Mouse (Mus musculus) MEL (cell line): Measurements from ENCODE around the gene Slitrk6. TPM values are rescaled to one million over a fixed set of nuclear protein-coding genes. Genes with fewer than 3 reads are reported as not detected.

Experiments
- DNase-seq: peaks from one replicate; pipeline ENCODE4 v3.0.0; 2011; ENCODE audit warnings: low read depth, low spot score
- H3K27ac ChIP-seq: 2 replicates; pipeline ENCODE4 v1.5.1; 2012; ENCODE audit warnings: low read depth, mild to moderate bottlenecking, control low read depth, low read length, moderate library complexity; ENCODE audit not compliant: control insufficient read depth
- H3K27me3 ChIP-seq, 2 experiments: fragments of 150-350 bp in 1 of 2; sonication (generic) in 1 of 2; 2 replicates each; pipeline ENCODE4 v1.6.1; 2012; ENCODE audit warnings: low read length in 2 of 2, mild to moderate bottlenecking in 2 of 2, improper control_type of control experiment in 1 of 2, moderate library complexity in 1 of 2; ENCODE audit not compliant: insufficient read depth in 2 of 2, control insufficient read depth in 1 of 2
- H3K36me3 ChIP-seq, 2 experiments: 2 replicates each; pipeline ENCODE4 v1.6.1; 2012 to 2014; ENCODE audit warnings: low read length in 2 of 2, improper control_type of control experiment in 1 of 2, inconsistent platforms in 1 of 2, mild to moderate bottlenecking in 1 of 2; ENCODE audit not compliant: insufficient read depth in 2 of 2, control insufficient read depth in 1 of 2
- H3K4me1 ChIP-seq, 2 experiments: fragments of 150-350 bp in 1 of 2; sonication (generic) in 1 of 2; 2 replicates each; pipeline ENCODE4 v1.6.1; 2012; ENCODE audit warnings: low read length in 2 of 2, improper control_type of control experiment in 1 of 2, mild to moderate bottlenecking in 1 of 2; ENCODE audit not compliant: insufficient read depth in 2 of 2, control insufficient read depth in 1 of 2
- H3K4me3 ChIP-seq, 2 experiments: fragments of 150-350 bp in 1 of 2; sonication (generic) in 1 of 2; 2 replicates each; pipeline ENCODE4 v1.5.1; 2012; ENCODE audit warnings: low read depth in 2 of 2, low read length in 2 of 2, mild to moderate bottlenecking in 2 of 2, moderate library complexity in 2 of 2, control low read depth in 1 of 2, improper control_type of control experiment in 1 of 2; ENCODE audit not compliant: control insufficient read depth in 1 of 2, insufficient read depth in 1 of 2
- H3K79me2 ChIP-seq: 2 replicates; pipeline ENCODE4 v1.6.1; 2012; ENCODE audit warnings: mild to moderate bottlenecking, low read length, moderate library complexity; ENCODE audit not compliant: control insufficient read depth, poor library complexity, insufficient read depth
- H3K9ac ChIP-seq: 2 replicates; pipeline ENCODE4 v1.6.1; 2012; ENCODE audit warnings: low read depth, mild to moderate bottlenecking, control low read depth, low read length, moderate library complexity; ENCODE audit not compliant: control insufficient read depth, poor library complexity, severe bottlenecking
- H3K9me3 ChIP-seq: fragments of 150-350 bp; sonication (generic); replicated peaks from 2 replicates; pipeline ENCODE4 v1.6.1; 2012; ENCODE audit warnings: mild to moderate bottlenecking, low read length, improper control_type of control experiment, moderate library complexity; ENCODE audit not compliant: insufficient read depth
- CHD1 ChIP-seq: IDR thresholded peaks from 2 replicates; pipeline ENCODE4 v1.6.1; 2012; ENCODE audit warnings: low read depth, mild to moderate bottlenecking, inconsistent platforms, low read length, improper control_type of control experiment
- CHD2 ChIP-seq: IDR thresholded peaks from 2 replicates; pipeline ENCODE4 v1.6.1; 2011; ENCODE audit warnings: low read length, improper control_type of control experiment
- CTCF ChIP-seq, 3 experiments: IDR thresholded peaks in 2 of 3; conservative IDR thresholded peaks in 1 of 3; 2 replicates each; pipeline ENCODE4 v1.5.1; 2011 to 2012; ENCODE audit warnings: low read length in 3 of 3, low read depth in 2 of 3, mild to moderate bottlenecking in 2 of 3, improper control_type of control experiment in 1 of 3, inconsistent platforms in 1 of 3, mixed read lengths in 1 of 3, moderate library complexity in 1 of 3; ENCODE audit not compliant: control insufficient read depth in 1 of 3, insufficient read depth in 1 of 3, poor library complexity in 1 of 3, severe bottlenecking in 1 of 3
- ELF1 ChIP-seq: IDR thresholded peaks from 2 replicates; pipeline ENCODE4 v1.6.1; 2014; ENCODE audit warnings: low read depth, mild to moderate bottlenecking, inconsistent platforms, low read length, improper control_type of control experiment, moderate library complexity
- GABPA ChIP-seq: IDR thresholded peaks from 2 replicates; pipeline ENCODE4 v1.6.1; 2012; ENCODE audit warnings: low read depth, mild to moderate bottlenecking, inconsistent platforms, low read length, improper control_type of control experiment, moderate library complexity
- GATA1 ChIP-seq: IDR thresholded peaks from 2 replicates; pipeline ENCODE4 v1.6.1; 2011; ENCODE audit warnings: low read depth, low read length, improper control_type of control experiment
- HCFC1 ChIP-seq: IDR thresholded peaks from 2 replicates; pipeline ENCODE4 v1.6.1; 2012; ENCODE audit warnings: low read depth, mild to moderate bottlenecking, inconsistent platforms, low read length, improper control_type of control experiment, moderate library complexity
- MAZ ChIP-seq: IDR thresholded peaks from 2 replicates; pipeline ENCODE4 v1.6.1; 2012; ENCODE audit warnings: low read depth, mild to moderate bottlenecking, inconsistent platforms, low read length, improper control_type of control experiment
- MYB ChIP-seq: IDR thresholded peaks from 2 replicates; pipeline ENCODE4 v1.6.1; 2011; ENCODE audit warnings: mild to moderate bottlenecking, low read depth, low read length, improper control_type of control experiment
- POLR2AphosphoS2 ChIP-seq: IDR thresholded peaks from 2 replicates; pipeline ENCODE4 v1.6.1; 2011; ENCODE audit warnings: low read length, improper control_type of control experiment
- POLR2AphosphoS5 ChIP-seq: IDR thresholded peaks from 2 replicates; pipeline ENCODE4 v1.6.1; 2012; ENCODE audit warnings: low read depth, borderline replicate concordance, mild to moderate bottlenecking, inconsistent platforms, low read length, moderate library complexity, mixed read lengths
- RAD21 ChIP-seq: IDR thresholded peaks from 2 replicates; pipeline ENCODE4 v1.6.1; 2011; ENCODE audit warnings: mild to moderate bottlenecking, low read depth, low read length, improper control_type of control experiment
- SMC3 ChIP-seq: IDR thresholded peaks from 2 replicates; pipeline ENCODE4 v1.6.1; 2011; ENCODE audit warnings: low read depth, low read length, improper control_type of control experiment
- UBTF ChIP-seq: IDR thresholded peaks from 2 replicates; pipeline ENCODE4 v1.6.1; 2012; ENCODE audit warnings: low read depth, mild to moderate bottlenecking, inconsistent platforms, low read length, improper control_type of control experiment, moderate library complexity, borderline replicate concordance; ENCODE audit not compliant: insufficient read depth
- ZC3H11A ChIP-seq: IDR thresholded peaks from 2 replicates; pipeline ENCODE4 v1.6.1; 2012; ENCODE audit warnings: low read depth, mild to moderate bottlenecking, inconsistent platforms, low read length, improper control_type of control experiment
- ZKSCAN1 ChIP-seq: IDR thresholded peaks from 2 replicates; pipeline ENCODE4 v1.6.1; 2012; ENCODE audit warnings: low read depth, mild to moderate bottlenecking, inconsistent platforms, low read length, improper control_type of control experiment, moderate library complexity
- ZMIZ1 ChIP-seq: IDR thresholded peaks from 2 replicates; pipeline ENCODE4 v1.6.1; 2012; ENCODE audit warnings: low read depth, mild to moderate bottlenecking, inconsistent platforms, low read length, improper control_type of control experiment, moderate library complexity
- polyA plus RNA-seq, 2 experiments: library from polyadenylated mRNA; stranded (reverse) in 1 of 2; unstranded in 1 of 2; fragments of >175 nt in 1 of 2; fragments of >200 nt in 1 of 2; gene quantifications; 2 replicates each; pipeline versions ENCODE4 v1.2.1 to v1.2.4; 2012; ENCODE audit warnings: low replicate concordance in 2 of 2, low read depth in 1 of 2; ENCODE audit not compliant: insufficient read length in 2 of 2, insufficient read depth in 1 of 2, missing spikeins in 1 of 2
- total RNA-seq: library from RNA; depleted of rRNA; stranded (reverse); fragments of 300-350 nt; gene quantifications from 2 replicates; pipeline ENCODE4 v1.2.3, GENCODE M21; 2012; rRNA removed

Gene Slitrk6
- total RNA-seq, result not detected in 2 replicates
- polyA plus RNA-seq, result not detected

GRCm38 (mm10) chr14:110754484-110755307 is at the start of gene Slitrk6:
TSS of gene Slitrk6 (minus strand) at chr14:110755149.
- TF ChIP-seq ZC3H11A, result peak; percentile 38; the same call in 1 of the 2 replicates
- TF ChIP-seq RAD21, result peak; percentile 54
- TF ChIP-seq CHD2, result no peak
- peak in 1 of 3 experiments; percentile 29; a peak in 2 of 6 replicates for TF ChIP-seq CTCF (IDR thresholded peaks at IDR 0.05 in 2 of 3, conservative IDR thresholded peaks at IDR 0.05 in 1 of 3; ENCODE audit: control insufficient read depth in 1 of 3, insufficient read depth in 1 of 3, low read depth in 2 of 3, low read length in 3 of 3, poor library complexity in 1 of 3, severe bottlenecking in 1 of 3)
- TF ChIP-seq SMC3, result peak; percentile 46
- TF ChIP-seq CHD1, result no peak
- DNase-seq, result peak; percentile 46
- H3K27me3 ChIP-seq, result no peaks in the 10 kb centered on the region

GRCm38 (mm10) chr14:110777546-110777945 is 22.6 kb upstream of the Slitrk6 start:
- TF ChIP-seq MAZ (no peak), HCFC1 (no peak), POLR2AphosphoS5 (no peak), RAD21 (peak; percentile 22), GABPA (no peak), CHD1 (no peak), SMC3 (peak; percentile 38), POLR2AphosphoS2 (no peak), ELF1 (no peak), MYB (no peak), ZMIZ1 (no peak), GATA1 (no peak), CHD2 (no peak), UBTF (no peak), ZKSCAN1 (no peak), CTCF (IDR thresholded peaks at IDR 0.05 in 2 of 3, conservative IDR thresholded peaks at IDR 0.05 in 1 of 3; ENCODE audit: control insufficient read depth in 1 of 3, insufficient read depth in 1 of 3, low read depth in 2 of 3, low read length in 3 of 3, poor library complexity in 1 of 3, severe bottlenecking in 1 of 3) (peak in 1 of 3 experiments; percentile 18; a peak in 1 of 6 replicates)
- Histone ChIP-seq H3K4me1 (no peaks in the 10 kb centered on the region), H3K27me3 (no peaks in the 10 kb centered on the region), H3K27ac (no peak overlapping the region), H3K9me3 (no peaks in the 10 kb centered on the region), H3K36me3 (no peaks in the 10 kb centered on the region), H3K9ac (no peak overlapping the region), H3K79me2 (no peaks in the 10 kb centered on the region), H3K4me3 (no peak overlapping the region)
- DNase-seq, result peak; percentile 48

More at GRCm38 (mm10) chr14:110754484-110755307, at the start of gene Slitrk6:
- H3K36me3 ChIP-seq, result no peaks in the 10 kb centered on the region
- no peaks in the 10 kb centered on the region for H3K4me1 ChIP-seq
- H3K9ac ChIP-seq, result no peak within 1 kb of the TSS
- no peak within 1 kb of the TSS for H3K27ac ChIP-seq
- no peaks in the 10 kb centered on the region for H3K9me3 ChIP-seq
- no peaks in the 10 kb centered on the region for H3K79me2 ChIP-seq
- H3K4me3 ChIP-seq, result no peak within 1 kb of the TSS
